Mouse (Mus musculus) ovary, postnatal 14 days (tissue): ENCODE measurements at regions not wholly inside any gene's neighbourhood (a gene's known extent, or its start where the extent isn't known, plus 50 kb on each side); places are given as distances from the start of the nearest gene placed in this dataset.
A peak's percentile ranks its signal among the peaks of the same experiment; 100 is the strongest.

Experiments used
- DNase-seq: peaks from one replicate; pipeline ENCODE4 v3.0.0; 2022; ENCODE audit warnings: low spot score

DNA sequence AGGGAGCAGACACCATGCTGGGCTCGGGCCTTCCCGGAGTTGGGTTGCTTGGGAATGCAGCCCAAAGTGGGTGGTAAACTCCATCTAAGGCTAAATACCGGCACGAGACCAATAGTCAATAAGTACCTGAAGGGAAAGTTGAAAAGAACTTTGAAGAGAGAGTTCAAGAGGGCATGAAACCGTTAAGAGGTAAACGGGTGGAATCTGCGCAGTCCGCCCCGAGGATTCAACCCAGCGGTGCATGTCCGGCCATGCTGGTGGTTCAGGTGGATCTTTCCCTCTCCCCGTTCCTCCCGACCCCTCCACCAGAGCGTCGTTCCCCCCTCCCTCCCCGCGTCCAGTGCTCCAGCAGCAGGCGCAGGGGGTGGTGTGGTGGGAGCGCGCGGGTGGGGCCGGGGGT is 179.1 kb upstream of the Arhgef26 start:
- DNase-seq: peak; percentile 11

GRCm38 (mm10) chr3:62170647-62171046 is 167.5 kb upstream of the Arhgef26 start:
- no peak for DNase-seq

- DNase-seq: no peak
Measured at GRCm38 (mm10) chr3:62187807-62188509, 150.2 kb upstream of the Arhgef26 start.

DNA sequence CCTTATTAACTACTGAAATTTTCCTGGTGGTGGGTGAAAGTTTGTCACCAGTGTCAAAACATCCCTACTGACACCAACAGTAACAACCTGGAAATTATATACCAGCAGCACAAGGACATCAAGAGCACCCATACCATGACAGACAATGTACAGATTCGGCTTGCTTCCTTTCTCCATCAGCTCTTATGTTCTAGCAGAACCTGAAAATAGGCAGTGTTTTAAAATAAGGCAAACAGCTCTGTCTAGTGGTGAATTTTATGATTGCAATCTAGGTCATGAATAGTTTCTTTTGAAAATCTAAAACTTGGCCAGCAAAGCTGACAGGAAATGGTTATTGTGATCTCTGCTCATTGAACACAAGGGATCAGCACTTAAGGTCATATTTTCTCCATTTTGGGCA is 145.7 kb upstream of the Arhgef26 start:
- no peak for DNase-seq

DNA sequence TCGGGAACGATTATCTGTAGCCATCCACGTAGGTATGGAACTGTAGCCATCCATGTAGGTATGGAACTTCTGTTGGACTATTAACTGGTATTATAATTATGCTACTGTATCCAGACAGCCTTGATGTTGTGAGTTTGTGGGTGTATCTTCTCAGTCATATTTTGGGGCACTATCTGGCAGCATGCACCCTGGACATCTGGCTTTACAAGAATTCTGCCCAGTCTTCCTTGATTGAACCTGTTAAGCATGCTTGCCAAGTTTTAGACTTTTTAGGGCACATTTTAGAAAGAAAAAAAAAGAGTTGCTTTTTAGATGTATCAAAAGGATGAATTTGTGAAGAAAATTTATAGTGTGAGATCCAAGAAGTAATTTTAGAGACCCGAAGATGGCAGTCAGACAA is 143.7 kb upstream of the Arhgef26 start:
- no peak for DNase-seq

- no peak for DNase-seq
Measured at GRCm38 (mm10) chr3:62196679-62197078, 141.5 kb upstream of the Arhgef26 start.

GRCm38 (mm10) chr3:62215806-62216205 is 122.3 kb upstream of the Arhgef26 start:
- DNase-seq: peak; percentile 35

- DNase-seq: no peak
Measured at GRCm38 (mm10) chr3:62217335-62217734, 120.8 kb upstream of the Arhgef26 start.

DNA sequence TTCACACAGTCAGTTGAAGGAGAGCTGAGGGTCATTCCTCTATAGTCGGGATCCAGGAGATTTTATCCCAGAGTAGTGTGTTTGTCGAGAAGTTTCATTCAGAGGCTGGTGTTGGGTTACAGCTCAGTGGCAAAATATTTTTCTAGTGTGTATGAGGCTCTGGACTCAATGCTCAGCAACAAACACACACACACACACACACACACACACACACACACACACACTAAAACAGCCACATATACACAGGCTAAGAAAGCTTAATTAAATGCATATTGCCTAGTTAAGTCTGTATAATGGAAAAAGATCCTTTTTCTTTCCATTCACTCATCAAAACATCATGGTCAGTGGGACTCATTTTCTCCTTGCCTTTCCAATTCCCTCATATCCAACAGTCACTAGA is 110.4 kb upstream of the Arhgef26 start:
- no peak for DNase-seq

- DNase-seq: no peak
Measured at GRCm38 (mm10) chr3:62228156-62228555, 110.0 kb upstream of the Arhgef26 start.

DNA sequence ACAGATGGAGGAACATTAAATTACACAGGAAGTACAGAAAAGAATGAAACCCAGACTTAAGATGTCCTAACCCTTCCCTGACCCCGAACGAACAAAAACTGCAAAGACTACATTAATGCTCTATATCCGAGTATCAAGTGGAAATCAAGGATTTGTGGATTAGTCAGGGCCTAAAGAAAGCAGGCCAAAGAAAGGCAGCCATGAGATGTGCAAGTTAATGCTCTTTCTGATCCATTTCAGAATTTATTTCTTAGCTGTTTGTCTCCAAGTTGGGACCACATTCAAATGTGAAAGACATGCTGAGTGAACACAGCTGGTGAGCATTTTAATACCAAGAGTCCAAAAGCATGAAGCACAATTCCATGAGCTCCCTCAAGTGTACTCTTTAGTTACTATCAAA is 97.1 kb upstream of the Arhgef26 start:
- no peak for DNase-seq

- DNase-seq: no peak
Measured at GRCm38 (mm10) chr3:62271703-62272102, 66.4 kb upstream of the Arhgef26 start.

DNA sequence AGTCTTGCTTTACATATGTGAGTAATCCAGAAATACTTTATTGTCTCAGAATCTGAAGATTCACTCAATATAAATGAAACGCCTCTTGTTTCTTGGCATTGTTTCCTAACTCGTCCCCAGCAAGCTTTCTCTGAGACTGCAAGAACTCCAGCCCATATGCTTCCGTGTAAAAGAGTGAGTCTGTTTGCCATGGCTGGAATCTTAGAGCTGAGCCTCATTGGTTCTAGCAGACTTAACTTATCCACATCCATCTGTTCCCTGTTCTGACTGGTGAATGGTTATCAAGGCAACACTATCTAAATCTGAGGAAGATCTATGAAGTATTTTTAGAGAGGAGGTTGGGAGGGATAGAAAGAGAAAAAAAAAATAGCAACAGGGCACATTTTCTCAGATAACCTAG is 59.9 kb upstream of the Arhgef26 start:
- no peak for DNase-seq

DNA sequence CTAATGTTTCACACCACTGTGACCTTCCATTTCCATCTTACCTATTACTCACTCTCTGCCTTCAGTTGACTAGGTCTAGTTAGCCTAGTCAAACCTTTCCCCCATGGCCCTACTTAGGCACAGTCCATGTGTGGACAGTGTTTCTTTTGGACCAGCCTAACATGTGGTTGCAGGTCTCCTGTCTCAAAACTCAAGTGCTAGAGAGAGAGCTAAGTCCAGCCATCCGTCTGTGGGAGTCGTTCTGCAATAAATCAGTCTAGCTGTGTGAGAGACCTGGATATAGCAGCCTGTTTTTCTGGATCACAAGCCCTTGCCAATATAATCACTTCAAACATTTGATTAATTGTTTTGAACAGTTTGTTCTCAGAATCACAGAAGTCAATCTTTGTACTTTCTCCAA is 57.2 kb upstream of the Arhgef26 start:
- DNase-seq: no peak
